Mouse (Mus musculus) kidney, postnatal 0 days (tissue): ENCODE data around the gene Shisal2a. TPM values are rescaled to one million over a fixed set of nuclear protein-coding genes. Genes with fewer than 3 reads are reported as not detected.
A peak's percentile ranks its signal among the peaks of the same experiment; 100 is the strongest.

Source experiments
- ATAC-seq: fragments of 200-750 bp; cut with Nextera tagmentation; replicated peaks from 2 replicates; pipeline ENCODE4 v1.8.0; 2017; ENCODE audit warnings: low read depth, moderate number of reproducible peaks, moderate TSS enrichment, moderate library complexity; ENCODE audit not compliant: low FRiP score
- DNase-seq: peaks from one replicate; pipeline ENCODE4 v3.0.0-alpha.2; 2016; ENCODE audit warnings: low spot score
- H3K27ac ChIP-seq: fragments of 300-500 bp; sonication (generic); 2 replicates; pipeline ENCODE4 v1.5.1; 2014; ENCODE audit warnings: mild to moderate bottlenecking
- H3K27me3 ChIP-seq: fragments of 300-500 bp; sonication (generic); 2 replicates; pipeline ENCODE4 v1.6.1; 2014; ENCODE audit warnings: low read length, mixed read lengths; ENCODE audit not compliant: insufficient read depth
- H3K36me3 ChIP-seq: fragments of 300-500 bp; sonication (generic); 2 replicates; pipeline ENCODE4 v1.6.1; 2014; ENCODE audit warnings: low read length, mixed read lengths; ENCODE audit not compliant: insufficient read depth
- H3K4me1 ChIP-seq: fragments of 300-500 bp; sonication (generic); replicated peaks from 2 replicates; pipeline ENCODE4 v1.6.1; 2014; ENCODE audit warnings: antibody characterized with exemption, low read length, mixed read lengths; ENCODE audit not compliant: insufficient read depth
- H3K4me2 ChIP-seq: fragments of 300-500 bp; sonication (generic); 2 replicates; pipeline ENCODE4 v1.6.1; 2014; ENCODE audit warnings: mild to moderate bottlenecking, low read length, moderate library complexity, mixed read lengths
- H3K4me3 ChIP-seq: fragments of 300-500 bp; sonication (generic); replicated peaks from 2 replicates; pipeline ENCODE4 v1.5.1; 2014; ENCODE audit warnings: low read depth, low read length
- H3K9ac ChIP-seq: fragments of 300-500 bp; sonication (generic); 2 replicates; pipeline ENCODE4 v1.6.1; 2014; ENCODE audit warnings: low read depth, low read length
- H3K9me3 ChIP-seq: fragments of 300-500 bp; sonication (generic); replicated peaks from 2 replicates; pipeline ENCODE4 v1.6.1; 2016; ENCODE audit warnings: low read length, inconsistent platforms, mixed read lengths
- CTCF ChIP-seq: IDR thresholded peaks from 2 replicates; pipeline ENCODE4 v1.5.1; 2016; ENCODE audit warnings: antibody characterized with exemption, low read depth, mild to moderate bottlenecking, moderate library complexity
- WGBS: fragments of 180-500 bp; shearing (Covaris S2); extraction: QIAGEN DNeasy Blood & Tissue Kit; methylation state at CpG from one replicate; pipeline ENCODE4 v1.1.7; 2014; 5-methylcytosine and 5-hydroxymethylcytosine counted together
- polyA plus RNA-seq: library from polyadenylated mRNA; unstranded; fragments of >200 nt; fragmentation: Nextera tagmentation; extraction: Ambion mirVana; gene quantifications from 2 replicates; pipeline ENCODE4 v1.2.1, GENCODE M21; 2015

The Shisal2a gene
- polyA plus RNA-seq, 1 experiment from 2014 or later, result 0.70 TPM

- DNase-seq (no peak), ATAC-seq (no peak)
- no peak overlapping the region for H3K4me2 ChIP-seq
- H3K9ac ChIP-seq, result no peak overlapping the region
- H3K27me3 ChIP-seq, result no peaks in the 10 kb centered on the region
- 71% methylated on average over 5 of the region's 5 CpGs for WGBS
- H3K4me3 ChIP-seq, result no peak overlapping the region
- no peaks in the 10 kb centered on the region for H3K36me3 ChIP-seq
- H3K27ac ChIP-seq, result no peak overlapping the region
- H3K9me3 ChIP-seq, result no peaks in the 10 kb centered on the region
- TF ChIP-seq CTCF, result no peak
- no peaks in the 10 kb centered on the region for H3K4me1 ChIP-seq
Measured at GRCm38 (mm10) chr4:108323588-108323987, 59.6 kb downstream of the Shisal2a start.

- DNase-seq (no peak), ATAC-seq (peak; percentile 78; the same call in 1 of the 2 replicates)
- no peaks in the 10 kb centered on the region for H3K36me3 ChIP-seq
- H3K4me1 ChIP-seq, result no peaks in the 10 kb centered on the region
- H3K27ac ChIP-seq, result no peak overlapping the region
- H3K4me3 ChIP-seq, result no peak overlapping the region
- TF ChIP-seq CTCF, result no peak
- no peaks in the 10 kb centered on the region for H3K9me3 ChIP-seq
- H3K4me2 ChIP-seq, result no peak overlapping the region
- no peak overlapping the region for H3K9ac ChIP-seq
- 58% methylated on average over 7 of the region's 7 CpGs for WGBS
- H3K27me3 ChIP-seq, result no peaks in the 10 kb centered on the region
Measured at GRCm38 (mm10) chr4:108320627-108321380, 62.3 kb downstream of the Shisal2a start.

- no peak overlapping the region for H3K27ac ChIP-seq
- no peak for ATAC-seq
- H3K27me3 ChIP-seq, result no peaks in the 10 kb centered on the region
- no peaks in the 10 kb centered on the region for H3K36me3 ChIP-seq
- TF ChIP-seq CTCF, result peak; percentile 42; the same call in 1 of the 2 replicates
- DNase-seq, result no peak
- no peak overlapping the region for H3K9ac ChIP-seq
- H3K4me2 ChIP-seq, result no peak overlapping the region
- H3K4me1 ChIP-seq, result no peaks in the 10 kb centered on the region
- no peak overlapping the region for H3K4me3 ChIP-seq
- 74% methylated on average over 6 of the region's 6 CpGs for WGBS
- no peaks in the 10 kb centered on the region for H3K9me3 ChIP-seq
Measured at GRCm38 (mm10) chr4:108319747-108320146, 63.4 kb downstream of the Shisal2a start.

GRCm38 (mm10) chr4:108318649-108319615 is 64.2 kb downstream of the Shisal2a start:
- TF ChIP-seq CTCF, result no peak
- H3K9me3 ChIP-seq, result no peaks in the 10 kb centered on the region

More at GRCm38 (mm10) chr4:108318649-108319615, 64.2 kb downstream of the Shisal2a start:
- Histone ChIP-seq H3K9ac (no peak overlapping the region), H3K4me3 (no peak overlapping the region), H3K4me2 (no peak overlapping the region), H3K36me3 (no peaks in the 10 kb centered on the region), H3K4me1 (no peaks in the 10 kb centered on the region), H3K27ac (no peak overlapping the region), H3K27me3 (no peaks in the 10 kb centered on the region)
- DNase-seq (peak; percentile 38), ATAC-seq (no peak)
- WGBS, result 61% methylated on average over 7 of the region's 8 CpGs

Other genes starting within 250 kb of the Shisal2a start
- gene Scp2, start 238.4 kb downstream of the Shisal2a start, polyA plus RNA-seq, result 363 and 369 TPM in 2 replicates
- 41.6 and 44.6 TPM in 2 replicates for gene Echdc2, start 217.9 kb downstream of the Shisal2a start, polyA plus RNA-seq
- gene Zyg11a, start 165.3 kb downstream of the Shisal2a start, polyA plus RNA-seq, result 0.05 TPM in 1 of 2 replicates, not detected in the other
- 7.4 and 7.5 TPM in 2 replicates for gene Zyg11b, start 82.3 kb downstream of the Shisal2a start, polyA plus RNA-seq
- gene Coa7, start 55.2 kb downstream of the Shisal2a start, polyA plus RNA-seq, result 66.6 and 66.8 TPM in 2 replicates
- 60.4 and 61.1 TPM in 2 replicates for gene Gpx7, start 23.6 kb upstream of the Shisal2a start, polyA plus RNA-seq
- 56.6 and 56.9 TPM in 2 replicates for gene Tut4, start 76.1 kb upstream of the Shisal2a start, polyA plus RNA-seq
- gene Prpf38a, start 196.0 kb upstream of the Shisal2a start, polyA plus RNA-seq, result 66.6 and 68.2 TPM in 2 replicates
- gene Orc1, start 196.1 kb upstream of the Shisal2a start, polyA plus RNA-seq, result 4.6 and 4.9 TPM in 2 replicates
- gene Cc2d1b, start 236.6 kb upstream of the Shisal2a start, polyA plus RNA-seq, result 28.7 and 29.8 TPM in 2 replicates